Mouse (Mus musculus) heart, embryonic 14.5 days (tissue): Measurements from ENCODE around the gene Ccpg1os. TPM values are rescaled to one million over a fixed set of nuclear protein-coding genes. Genes with fewer than 3 reads are reported as not detected.

Source experiments
- ATAC-seq: fragments of 200-750 bp; cut with Nextera tagmentation; 2 replicates; pipeline ENCODE4 v1.8.0; 2017; ENCODE audit warnings: low read depth, moderate TSS enrichment; ENCODE audit not compliant: insufficient number of reproducible peaks, insufficient read depth, low FRiP score
- H3K27ac ChIP-seq, 2 experiments: fragments of 200-500 bp in 1 of 2; fragments of 300-500 bp in 1 of 2; sonication (generic) in 1 of 2; replicated peaks in 1 of 2; 2 replicates each; pipeline ENCODE4 v1.5.1; 2012 to 2014; ENCODE audit warnings: low read depth in 2 of 2, low read length in 2 of 2, control low read depth in 1 of 2, mild to moderate bottlenecking in 1 of 2, mixed read lengths in 1 of 2; ENCODE audit not compliant: control insufficient read depth in 1 of 2, insufficient read depth in 1 of 2
- H3K27me3 ChIP-seq: fragments of 300-500 bp; sonication (generic); 2 replicates; pipeline ENCODE4 v1.6.1; 2014; ENCODE audit warnings: mild to moderate bottlenecking, low read length, control low read depth; ENCODE audit not compliant: control insufficient read depth, insufficient read depth
- H3K36me3 ChIP-seq: fragments of 300-500 bp; sonication (generic); 2 replicates; pipeline ENCODE4 v1.6.1; 2014; ENCODE audit warnings: mild to moderate bottlenecking, control low read depth, low read length, mixed read lengths; ENCODE audit not compliant: control insufficient read depth, insufficient read depth
- H3K4me1 ChIP-seq, 2 experiments: fragments of 200-500 bp in 1 of 2; fragments of 300-500 bp in 1 of 2; sonication (generic) in 1 of 2; 2 replicates each; pipeline ENCODE4 v1.6.1; 2012 to 2014; ENCODE audit warnings: low read length in 2 of 2, control low read depth in 1 of 2, mixed read lengths in 1 of 2; ENCODE audit not compliant: control insufficient read depth in 2 of 2, insufficient read depth in 2 of 2
- H3K4me2 ChIP-seq: fragments of 300-500 bp; sonication (generic); 2 replicates; pipeline ENCODE4 v1.6.1; 2014; ENCODE audit warnings: mild to moderate bottlenecking, low read length
- H3K4me3 ChIP-seq, 2 experiments: fragments of 200-500 bp in 1 of 2; fragments of 300-500 bp in 1 of 2; sonication (generic) in 1 of 2; 2 replicates each; pipeline ENCODE4 v1.5.1; 2012 to 2014; ENCODE audit warnings: low read length in 2 of 2, mild to moderate bottlenecking in 2 of 2, control low read depth in 1 of 2, low read depth in 1 of 2, moderate library complexity in 1 of 2; ENCODE audit not compliant: control insufficient read depth in 1 of 2, insufficient read depth in 1 of 2
- H3K9ac ChIP-seq: fragments of 300-500 bp; sonication (generic); 2 replicates; pipeline ENCODE4 v1.6.1; 2014; ENCODE audit warnings: mild to moderate bottlenecking, low read length
- H3K9me3 ChIP-seq: fragments of 300-500 bp; sonication (generic); 2 replicates; pipeline ENCODE4 v1.6.1; 2016; ENCODE audit warnings: low read length, control low read depth; ENCODE audit not compliant: control insufficient read depth
- WGBS: fragments of 180-500 bp; shearing (Covaris S2); extraction: QIAGEN DNeasy Blood & Tissue Kit; methylation state at CpG from one replicate; pipeline ENCODE4 v1.1.7; 2014; 5-methylcytosine and 5-hydroxymethylcytosine counted together
- polyA plus RNA-seq: library from polyadenylated mRNA; unstranded; fragments of >200 nt; fragmentation: Nextera tagmentation; extraction: Ambion mirVana; gene quantifications from 2 replicates; pipeline ENCODE4 v1.2.1, GENCODE M21; 2014

Gene Ccpg1os
- polyA plus RNA-seq, 1 experiment from 2014 or later: 19.1 TPM

GRCm38 (mm10) chr9:73000487-73000886 is 15.3 kb upstream of the Ccpg1os start:
- ATAC-seq: no peak
- WGBS: 54% methylated on average over 2 of the region's 2 CpGs
- no peaks in the 10 kb centered on the region for H3K27me3 ChIP-seq

GRCm38 (mm10) chr9:72996806-72997205 is 11.6 kb upstream of the Ccpg1os start:
- no peaks in the 10 kb centered on the region for H3K27me3 ChIP-seq
- H3K9ac ChIP-seq: no peak overlapping the region
- no peaks in the 10 kb centered on the region for H3K9me3 ChIP-seq
- no peak overlapping the region for H3K27ac ChIP-seq
- peaks cover 8% of the 10 kb centered on the region for H3K36me3 ChIP-seq
- 59% methylated on average over 7 of the region's 7 CpGs for WGBS
- no peak for ATAC-seq
- H3K4me1 ChIP-seq: no peaks in the 10 kb centered on the region
- H3K4me3 ChIP-seq: no peak overlapping the region
- H3K4me2 ChIP-seq: no peak overlapping the region

More at GRCm38 (mm10) chr9:73000487-73000886, 15.3 kb upstream of the Ccpg1os start:
- Histone ChIP-seq H3K9me3 (no peaks in the 10 kb centered on the region), H3K4me2 (no peak overlapping the region), H3K27ac (no peak overlapping the region), H3K4me3 (no peak overlapping the region), H3K9ac (no peak overlapping the region), H3K4me1 (no peaks in the 10 kb centered on the region), H3K36me3 (peaks cover 23% of the 10 kb centered on the region)

- no peaks in the 10 kb centered on the region for H3K9me3 ChIP-seq
- no peak overlapping the region for H3K4me3 ChIP-seq
- H3K27me3 ChIP-seq: no peaks in the 10 kb centered on the region
- H3K9ac ChIP-seq: no peak overlapping the region
- no peak overlapping the region for H3K27ac ChIP-seq
- H3K4me2 ChIP-seq: no peak overlapping the region
- H3K4me1 ChIP-seq: no peaks in the 10 kb centered on the region
- peaks cover 7% of the 10 kb centered on the region for H3K36me3 ChIP-seq
- no peak for ATAC-seq
These were observed 11.0 kb upstream of the Ccpg1os start for GRCm38 (mm10) chr9:72996167-72996566.

- H3K9me3 ChIP-seq: no peaks in the 10 kb centered on the region
- WGBS: 86% methylated on average over 5 of the region's 5 CpGs
- no peaks in the 10 kb centered on the region for H3K36me3 ChIP-seq
These were observed 7.4 kb upstream of the Ccpg1os start for GRCm38 (mm10) chr9:72992576-72992975.

GRCm38 (mm10) chr9:72991420-72991819 is 6.2 kb upstream of the Ccpg1os start:
- Histone ChIP-seq H3K9me3 (no peaks in the 10 kb centered on the region), H3K4me3 (no peak overlapping the region), H3K4me1 (0 out of 4 replicates have a peak, but pooled peaks cover 0 to under 1% of the 10 kb centered on the region in 2 experiments), H3K4me2 (no peak overlapping the region), H3K36me3 (no peaks in the 10 kb centered on the region), H3K27ac (no peak overlapping the region), H3K9ac (no peak overlapping the region), H3K27me3 (no peaks in the 10 kb centered on the region)
- WGBS: 86% methylated on average over 2 of the region's 2 CpGs
- ATAC-seq: no peak

More at GRCm38 (mm10) chr9:72992576-72992975, 7.4 kb upstream of the Ccpg1os start:
- no peaks in the 10 kb centered on the region for H3K27me3 ChIP-seq
- H3K4me2 ChIP-seq: no peak overlapping the region
- no peak overlapping the region for H3K9ac ChIP-seq
- no peak overlapping the region for H3K4me3 ChIP-seq
- ATAC-seq: no peak
- no peaks in the 10 kb centered on the region for H3K4me1 ChIP-seq
- no peak overlapping the region for H3K27ac ChIP-seq

GRCm38 (mm10) chr9:72988706-72989105 is 3.5 kb upstream of the Ccpg1os start:
- ATAC-seq: no peak
- H3K36me3 ChIP-seq: no peaks in the 10 kb centered on the region
- WGBS: 75% methylated on average over 5 of the region's 5 CpGs
- no peak overlapping the region for H3K27ac ChIP-seq
- H3K4me3 ChIP-seq: no peak overlapping the region
- peaks cover 0 to 12% of the 10 kb centered on the region in 2 experiments; a peak in 2 of 4 replicates for H3K4me1 ChIP-seq
- H3K9ac ChIP-seq: no peak overlapping the region
- no peaks in the 10 kb centered on the region for H3K27me3 ChIP-seq
- H3K4me2 ChIP-seq: no peak overlapping the region
- no peaks in the 10 kb centered on the region for H3K9me3 ChIP-seq

GRCm38 (mm10) chr9:72987703-72988102 is 2.5 kb upstream of the Ccpg1os start:
- 64% methylated on average over 3 of the region's 3 CpGs for WGBS
- ATAC-seq: no peak
- H3K27me3 ChIP-seq: no peaks in the 10 kb centered on the region
- peaks cover 0 to 12% of the 10 kb centered on the region in 2 experiments; a peak in 2 of 4 replicates for H3K4me1 ChIP-seq
- H3K27ac ChIP-seq: no peak overlapping the region
- H3K36me3 ChIP-seq: no peaks in the 10 kb centered on the region
- no peak overlapping the region for H3K9ac ChIP-seq
- H3K4me2 ChIP-seq: no peak overlapping the region
- no peaks in the 10 kb centered on the region for H3K9me3 ChIP-seq
- no peak overlapping the region for H3K4me3 ChIP-seq

GRCm38 (mm10) chr9:72983066-72983465 is 2.1 kb downstream of the Ccpg1os start:
- Histone ChIP-seq H3K4me1 (peaks cover 0 to 12% of the 10 kb centered on the region in 2 experiments; a peak in 2 of 4 replicates), H3K9ac (no peak overlapping the region), H3K4me3 (no peak overlapping the region), H3K9me3 (no peaks in the 10 kb centered on the region), H3K27me3 (no peaks in the 10 kb centered on the region), H3K36me3 (no peaks in the 10 kb centered on the region), H3K27ac (no peak overlapping the region), H3K4me2 (no peak overlapping the region)
- no peak for ATAC-seq
- 74% methylated on average over 2 of the region's 2 CpGs for WGBS
